Mouse (Mus musculus) MEL (cell line): Measurements from ENCODE around the gene Krtap27-1.

Experiments
- CTCF ChIP-seq, 3 experiments: IDR thresholded peaks in 2 of 3; conservative IDR thresholded peaks in 1 of 3; 2 replicates each; pipeline ENCODE4 v1.5.1; 2011 to 2012; ENCODE audit warnings: low read length in 3 of 3, low read depth in 2 of 3, mild to moderate bottlenecking in 2 of 3, improper control_type of control experiment in 1 of 3, inconsistent platforms in 1 of 3, mixed read lengths in 1 of 3, moderate library complexity in 1 of 3; ENCODE audit not compliant: control insufficient read depth in 1 of 3, insufficient read depth in 1 of 3, poor library complexity in 1 of 3, severe bottlenecking in 1 of 3
- MEF2A ChIP-seq: IDR thresholded peaks from 2 replicates; pipeline ENCODE4 v1.6.1; 2014; ENCODE audit warnings: low read depth, mild to moderate bottlenecking, inconsistent platforms, low read length, improper control_type of control experiment; ENCODE audit not compliant: poor library complexity, insufficient replicate concordance, severe bottlenecking; ENCODE audit errors: extremely low read depth
- POLR2A ChIP-seq, 2 experiments: IDR thresholded peaks; 2 replicates each; pipeline ENCODE4 v1.6.1; 2011 to 2012; ENCODE audit warnings: low read length in 2 of 2, mild to moderate bottlenecking in 2 of 2, control low read depth in 1 of 2, improper control_type of control experiment in 1 of 2, low read depth in 1 of 2, moderate library complexity in 1 of 2; ENCODE audit not compliant: control insufficient read depth in 1 of 2, insufficient read depth in 1 of 2, poor library complexity in 1 of 2

GRCm38 (mm10) chr16:88631474-88631873, 40.0 kb downstream of the Krtap27-1 start:
- TF ChIP-seq POLR2A (IDR thresholded peaks at IDR 0.05; ENCODE audit: control insufficient read depth in 1 of 2, insufficient read depth in 1 of 2, low read depth in 1 of 2, low read length in 2 of 2, poor library complexity in 1 of 2) = no peak
- no peak for TF ChIP-seq CTCF (IDR thresholded peaks at IDR 0.05 in 2 of 3, conservative IDR thresholded peaks at IDR 0.05 in 1 of 3; ENCODE audit: control insufficient read depth in 1 of 3, insufficient read depth in 1 of 3, low read depth in 2 of 3, low read length in 3 of 3, poor library complexity in 1 of 3, severe bottlenecking in 1 of 3)
- TF ChIP-seq MEF2A = no peak
